Mouse (Mus musculus) cerebellum, postnatal 10 days (tissue): ENCODE measurements at regions not wholly inside any gene's neighbourhood (a gene's known extent, or its start where the extent isn't known, plus 50 kb on each side); places are given as distances from the start of the nearest gene placed in this dataset.

Experiments
- DNase-seq, 2 experiments: peaks; one replicate each; pipeline ENCODE4 v3.0.0; 2021; ENCODE audit warnings: mixed read lengths in 2 of 2

DNA sequence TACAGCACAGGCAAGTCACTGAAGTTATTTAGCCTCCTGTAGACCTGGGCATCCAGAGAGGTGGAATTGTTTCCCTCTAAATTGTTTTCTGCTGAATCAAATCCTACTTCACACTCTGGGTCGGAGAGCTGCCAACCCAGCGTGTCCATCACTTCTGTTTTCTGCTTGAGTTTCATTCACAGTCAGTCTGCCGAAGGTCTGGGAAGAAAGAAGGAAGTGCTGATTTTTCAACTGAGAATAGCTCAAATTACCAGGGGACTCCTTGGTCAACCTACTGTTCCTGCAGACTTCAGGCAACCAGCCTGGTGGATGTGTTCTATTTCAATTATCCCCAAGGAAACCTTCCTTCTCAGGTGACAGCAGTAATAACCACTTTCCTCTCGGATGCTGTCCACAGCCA is 179.1 kb upstream of the Nckap5 start:
- DNase-seq = no peak

DNA sequence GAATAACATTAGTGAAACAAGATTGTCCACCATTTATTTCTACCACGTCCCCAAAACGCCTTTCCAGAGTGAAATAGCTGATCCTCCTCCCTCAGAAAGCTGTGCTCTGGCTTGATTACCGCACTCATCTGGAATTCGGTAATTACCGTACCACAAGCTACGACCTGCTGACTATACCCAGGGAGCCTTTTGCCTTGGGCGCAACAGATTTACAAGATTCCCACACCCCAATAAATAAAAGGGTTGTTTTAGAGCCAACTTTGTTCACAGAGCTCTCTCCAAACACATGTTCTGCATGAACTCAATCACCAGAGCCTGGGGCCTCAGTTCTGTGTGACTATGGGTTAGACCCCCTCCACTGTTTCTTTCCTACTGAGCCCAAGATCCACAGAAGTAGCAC is 171.1 kb upstream of the Nckap5 start:
- no peak for DNase-seq

DNA sequence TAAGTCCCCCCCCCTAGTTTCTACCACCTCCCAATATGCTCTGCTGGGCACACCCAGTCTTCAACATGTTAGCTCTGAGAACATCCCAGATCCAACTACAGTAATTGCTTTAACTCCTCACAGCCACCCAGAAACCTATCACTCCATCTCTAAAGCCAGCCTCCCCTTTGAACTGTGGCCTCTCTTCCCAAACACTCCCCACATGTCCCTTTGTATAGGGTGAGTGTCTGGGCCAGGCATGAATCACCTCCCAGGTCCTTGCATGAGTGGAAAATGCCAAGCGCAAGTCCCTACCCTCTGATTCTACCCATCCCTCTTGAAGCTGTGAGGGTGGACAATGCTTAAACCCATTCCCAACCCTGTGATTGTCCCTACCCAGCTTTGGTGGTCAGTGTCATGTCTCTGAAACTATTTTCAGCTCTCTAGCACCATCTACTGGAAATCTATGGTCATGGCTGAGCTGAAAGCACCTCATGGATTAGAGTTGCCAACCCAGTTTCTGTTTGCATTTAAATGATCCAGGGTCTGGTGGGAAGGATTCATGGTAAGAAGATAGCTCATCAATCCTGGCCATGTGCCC is 162.6 kb upstream of the Nckap5 start:
- DNase-seq = peak; percentile 75 to 86

- peak; percentile 79 to 88 for DNase-seq
Measured at GRCm38 (mm10) chr1:126992441-126992840, 161.8 kb upstream of the Nckap5 start.

- peak in 1 of 2 experiments; percentile 10 for DNase-seq
Measured at GRCm38 (mm10) chr1:126982805-126983204, 152.2 kb upstream of the Nckap5 start.

GRCm38 (mm10) chr1:126980311-126980710 is 149.7 kb upstream of the Nckap5 start:
- no peak for DNase-seq

DNA sequence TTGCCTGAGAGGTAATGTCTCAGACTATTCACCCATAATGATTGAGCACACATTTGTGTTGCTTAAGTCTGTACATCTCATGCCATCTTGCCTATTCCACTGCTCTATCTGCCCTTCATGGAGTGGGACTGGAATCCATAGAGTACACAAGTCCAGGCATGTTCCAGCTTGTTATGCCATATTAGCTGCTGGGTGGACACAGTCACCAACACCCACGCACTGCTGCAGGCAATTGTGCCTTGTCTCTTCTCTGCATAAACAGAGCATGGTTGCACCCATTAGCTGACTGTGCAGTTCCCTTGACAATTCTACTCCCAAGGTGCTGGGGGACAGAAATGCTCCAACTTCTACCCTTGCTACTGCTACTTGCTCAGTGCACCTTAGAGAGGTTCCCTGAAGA is 143.3 kb upstream of the Nckap5 start:
- no peak for DNase-seq

GRCm38 (mm10) chr1:126971777-126972421 is 141.3 kb upstream of the Nckap5 start:
- no peak for DNase-seq

DNA sequence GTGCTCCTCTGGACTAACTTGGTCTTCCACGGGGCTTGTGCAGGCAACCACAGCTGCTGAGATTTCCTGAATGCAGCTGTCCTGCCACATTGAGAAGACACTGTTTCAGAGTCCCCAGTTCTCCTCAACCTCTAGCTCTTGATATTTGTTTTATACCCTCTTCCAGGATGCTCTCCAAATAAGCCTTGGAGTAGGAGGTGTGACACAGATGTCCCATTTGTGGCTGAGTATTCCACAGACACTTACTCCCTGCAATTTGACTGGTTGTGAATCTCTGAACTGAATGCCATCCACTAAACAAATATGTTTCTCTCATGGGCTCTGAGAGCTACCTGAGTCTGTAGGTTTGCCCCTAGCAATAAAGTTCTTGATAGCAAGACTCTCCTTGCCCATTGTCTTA is 140.5 kb upstream of the Nckap5 start:
- no peak for DNase-seq

- no peak for DNase-seq
Measured at GRCm38 (mm10) chr1:126966394-126966793, 135.8 kb upstream of the Nckap5 start.

- no peak for DNase-seq
Measured at GRCm38 (mm10) chr1:126955839-126956720, 125.5 kb upstream of the Nckap5 start.

- DNase-seq = no peak
Measured at GRCm38 (mm10) chr1:126947860-126948259, 117.3 kb upstream of the Nckap5 start.

GRCm38 (mm10) chr1:126932658-126933057 is 102.1 kb upstream of the Nckap5 start:
- no peak for DNase-seq

GRCm38 (mm10) chr1:126931754-126932153 is 101.2 kb upstream of the Nckap5 start:
- DNase-seq = peak; percentile 91 to 93

DNA sequence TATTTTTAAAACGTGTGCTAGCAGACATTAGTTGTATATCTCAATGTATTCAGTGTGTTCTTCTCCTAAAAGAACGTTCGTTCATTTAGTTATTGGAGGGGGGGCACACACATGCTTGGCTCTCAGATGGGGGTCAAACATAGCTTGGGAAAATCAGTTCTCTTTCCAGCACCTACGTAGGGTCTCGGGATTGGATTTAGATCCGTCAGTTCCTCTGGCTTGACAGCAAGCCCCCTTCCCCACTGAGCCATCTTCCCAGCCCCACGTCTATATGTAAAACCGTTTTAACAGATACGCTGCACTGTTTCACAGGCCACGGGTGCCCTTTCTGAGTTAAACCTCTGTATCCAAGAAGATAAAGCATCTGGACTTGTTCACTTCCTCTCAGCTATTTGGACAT is 100.5 kb upstream of the Nckap5 start:
- no peak for DNase-seq

DNA sequence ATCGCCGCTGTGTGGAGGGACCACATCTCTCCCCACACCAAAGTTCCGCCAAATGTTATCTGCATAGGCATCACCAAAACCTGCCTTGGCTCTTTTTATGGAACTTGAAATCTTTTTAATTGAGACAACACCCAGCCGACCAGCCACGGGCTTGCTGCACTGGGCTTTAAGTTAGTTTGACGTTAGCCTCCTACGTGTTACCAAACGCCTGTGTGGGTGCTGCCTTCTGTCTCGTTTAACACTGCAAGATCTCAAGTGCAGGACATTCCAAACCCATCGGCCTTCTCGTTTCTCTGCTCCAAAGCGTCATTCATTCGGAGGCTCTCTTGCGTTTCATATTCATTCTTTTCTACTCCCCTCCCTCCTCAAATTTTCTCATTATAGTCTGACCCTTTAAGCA is 100.0 kb upstream of the Nckap5 start:
- no peak for DNase-seq

DNA sequence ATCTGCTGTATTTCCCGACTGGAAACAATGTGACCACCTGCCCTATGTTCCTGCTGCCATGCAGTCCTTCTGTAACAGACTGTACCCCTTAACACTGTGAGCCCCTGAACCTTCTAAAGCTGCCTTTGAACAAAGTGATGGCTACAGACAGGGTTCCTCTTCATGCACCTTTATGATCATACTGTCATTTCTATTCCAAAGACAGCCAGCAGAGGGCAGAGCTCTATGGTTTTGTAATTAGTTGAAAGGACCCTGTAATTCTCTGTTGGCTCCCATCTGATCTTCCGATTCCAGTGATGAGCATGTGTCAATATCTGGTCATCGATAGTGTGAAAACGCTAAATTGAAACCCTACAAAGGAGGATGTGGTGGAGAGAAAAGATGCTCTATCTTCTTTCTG is 99.1 kb upstream of the Nckap5 start:
- DNase-seq = peak; percentile 77 to 82

DNA sequence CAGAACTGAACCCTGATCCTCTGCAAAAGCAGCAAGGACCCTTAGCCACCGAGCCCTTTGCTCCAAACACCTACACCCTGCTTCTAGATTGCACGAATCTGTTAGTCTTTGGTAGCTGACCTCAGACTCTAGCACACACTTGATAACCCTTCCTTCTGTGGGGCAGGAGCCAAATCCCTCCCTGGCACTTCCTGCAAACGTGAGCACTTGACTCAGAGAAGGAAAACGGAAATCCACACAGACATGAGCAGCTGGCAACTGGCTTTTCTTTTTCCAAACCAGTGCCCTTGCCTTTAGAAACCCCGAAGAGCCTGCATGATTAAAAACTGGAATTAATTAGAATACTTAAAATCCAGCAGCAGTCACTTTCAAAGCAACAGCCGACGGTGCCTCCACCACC is 97.6 kb upstream of the Nckap5 start:
- DNase-seq = peak; percentile 42 to 50

- DNase-seq = peak; percentile 97
Measured at GRCm38 (mm10) chr1:126925150-126926035, 94.8 kb upstream of the Nckap5 start.

- DNase-seq = peak; percentile 58 to 73
Measured at GRCm38 (mm10) chr1:126923981-126924380, 93.4 kb upstream of the Nckap5 start.

GRCm38 (mm10) chr1:126922231-126922630 is 91.6 kb upstream of the Nckap5 start:
- peak; percentile 61 to 66 for DNase-seq

DNA sequence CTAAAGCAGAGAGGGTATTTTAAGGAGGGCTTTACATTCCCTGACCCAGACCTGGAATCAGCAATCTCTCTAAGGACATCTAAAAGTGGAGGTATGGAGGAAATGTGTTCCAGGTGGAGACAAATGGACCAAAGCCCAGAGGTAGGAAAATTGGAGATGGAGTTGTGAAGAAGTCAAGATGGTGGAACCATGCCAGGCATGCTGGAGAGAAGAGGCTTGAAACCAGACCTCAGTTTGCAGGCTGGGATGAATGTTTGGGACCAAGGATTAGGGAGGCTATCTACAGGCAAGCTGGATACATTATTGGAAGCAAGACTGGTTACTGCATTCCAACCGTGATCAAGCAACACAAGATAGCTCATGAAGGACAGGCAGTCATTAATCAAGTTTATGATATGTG is 88.3 kb upstream of the Nckap5 start:
- no peak for DNase-seq

- peak in 1 of 2 experiments; percentile 35 for DNase-seq
Measured at GRCm38 (mm10) chr1:126917872-126918271, 87.3 kb upstream of the Nckap5 start.
